Mouse (Mus musculus) liver, postnatal 0 days (tissue): ENCODE measurements at regions not wholly inside any gene's neighbourhood (a gene's known extent, or its start where the extent isn't known, plus 50 kb on each side); places are given as distances from the start of the nearest gene placed in this dataset.

Experiments used
- CTCF ChIP-seq: sonication (generic); IDR thresholded peaks from 2 replicates; pipeline ENCODE4 v1.5.1; 2016; ENCODE audit warnings: antibody characterized with exemption, low read depth
- EP300 ChIP-seq: IDR thresholded peaks from 2 replicates; pipeline ENCODE4 v1.6.1; 2016; ENCODE audit warnings: antibody characterized with exemption, low read depth, mild to moderate bottlenecking

- no peak for TF ChIP-seq CTCF
- no peak for TF ChIP-seq EP300
Measured at GRCm38 (mm10) chr3:34772035-34772434, 121.8 kb downstream of the Sox2 start.
